Mouse (Mus musculus): ENCODE data around the gene Tial1.
A peak's percentile ranks its signal among the peaks of the same experiment; 100 is the strongest.

The Tial1 gene

DNA sequence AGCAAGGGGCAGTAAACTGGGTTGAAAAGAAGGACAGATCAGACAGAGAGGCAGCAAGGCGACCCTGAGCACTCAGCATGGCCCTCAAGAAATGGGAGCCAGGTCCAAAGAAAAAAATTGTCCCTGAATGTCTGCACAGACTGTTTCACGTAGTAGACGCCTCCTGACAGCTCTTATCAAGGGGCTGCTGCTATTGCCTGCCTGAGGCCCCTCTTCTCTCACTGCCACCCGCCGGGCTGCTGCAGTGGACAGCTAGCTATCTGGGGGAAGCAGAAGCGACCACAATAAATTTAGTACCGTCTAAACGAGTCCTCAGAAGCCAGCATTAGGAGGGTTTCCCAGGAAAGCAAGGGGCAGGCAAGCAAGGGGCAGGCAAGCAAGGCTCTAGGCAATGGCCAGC is 47.1 kb downstream of the Tial1 start:
- DNase-seq = no peak

DNA sequence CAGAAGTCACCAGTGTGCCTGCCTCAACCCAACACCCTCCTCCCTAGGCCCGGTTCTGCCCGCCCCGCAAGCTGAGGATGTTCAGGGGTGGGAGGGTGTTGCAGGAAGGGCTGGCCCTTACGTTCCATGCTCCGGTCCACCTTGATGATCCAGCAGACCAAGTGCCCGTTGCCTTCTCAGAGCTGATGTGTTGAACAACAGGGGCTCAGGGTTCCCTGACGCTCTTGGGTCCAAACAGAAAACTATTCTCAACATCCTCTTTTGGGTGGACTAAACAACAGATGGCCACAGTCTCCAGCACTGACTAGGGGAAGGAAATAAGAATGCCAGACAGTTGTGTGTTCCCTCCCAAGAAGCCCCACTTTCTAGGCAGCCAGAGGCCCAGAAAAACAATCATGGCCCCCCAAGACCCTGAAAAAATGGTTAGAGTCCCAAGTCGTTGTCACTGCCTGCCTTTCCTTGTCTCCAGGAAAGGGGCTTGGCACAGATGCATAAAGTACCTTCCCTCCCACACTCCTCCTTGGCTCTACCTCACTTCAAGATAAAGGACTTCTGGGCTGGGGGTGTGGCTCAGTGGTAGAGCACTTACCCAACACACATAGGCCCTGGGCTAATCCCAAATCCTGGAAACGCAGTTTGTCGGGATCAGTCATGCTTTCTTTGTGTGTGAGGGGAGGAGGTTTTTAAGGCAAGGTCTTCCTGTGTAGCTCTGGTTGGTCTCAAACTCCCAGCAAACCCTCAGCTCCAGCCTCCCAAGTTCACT is 49.3 kb downstream of the Tial1 start:
- peak; percentile 53 for DNase-seq

DNA sequence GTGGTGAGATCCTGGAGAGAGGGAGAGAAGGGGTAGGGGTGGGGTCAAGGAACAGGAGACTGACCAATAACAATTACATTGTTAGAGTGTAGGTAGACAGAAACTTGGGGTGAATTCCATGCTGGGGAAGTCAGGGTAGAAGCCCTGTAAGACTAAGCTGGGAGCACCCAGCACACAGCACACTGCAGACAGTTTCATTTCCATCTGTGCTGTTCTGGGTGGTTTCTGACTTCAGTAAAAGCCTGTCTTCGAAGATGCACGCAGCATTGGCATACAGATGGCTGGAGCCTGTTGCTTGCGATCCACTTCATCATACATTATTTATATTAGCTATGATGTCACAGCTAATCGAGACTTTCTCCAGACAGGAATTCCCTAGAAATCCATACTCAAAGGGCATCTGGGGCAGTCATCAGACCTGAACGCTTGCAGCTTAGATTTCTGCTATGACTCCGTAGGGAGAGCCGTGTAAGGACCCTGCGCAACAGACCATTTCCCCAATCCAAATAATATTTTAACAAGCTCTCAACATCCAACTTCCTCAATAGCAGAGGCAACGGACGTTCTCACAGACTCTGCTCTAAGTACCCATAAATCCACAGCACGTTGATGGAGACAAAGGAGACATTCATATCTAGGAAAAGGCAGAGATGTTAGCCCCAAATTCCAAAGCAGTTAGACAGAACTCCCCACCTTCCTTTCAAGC is 50.7 kb downstream of the Tial1 start:
- DNase-seq = no peak

- peak; percentile 63 for DNase-seq
Measured at GRCm38 (mm10) chr7:128408265-128408664, 53.3 kb downstream of the Tial1 start.

DNA sequence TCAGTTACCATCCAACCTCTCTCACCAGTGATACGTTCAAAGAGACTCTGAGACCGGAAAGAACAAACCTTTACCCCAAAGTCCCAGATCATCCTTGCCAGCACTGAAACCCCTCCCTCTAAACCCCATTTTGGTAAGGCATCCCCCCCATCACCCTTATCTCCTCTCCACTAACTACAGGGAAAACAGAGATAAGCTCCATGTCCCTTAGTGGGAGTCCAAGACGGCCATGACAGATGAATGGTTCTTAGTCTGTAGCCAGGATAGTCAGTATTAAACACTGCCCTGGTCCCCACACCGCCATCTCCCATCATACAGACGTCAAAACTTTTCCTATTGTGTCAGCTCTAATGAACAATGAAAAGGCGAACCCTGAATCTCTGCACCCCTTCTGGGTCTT is 57.5 kb downstream of the Tial1 start:
- DNase-seq = peak; percentile 5

GRCm38 (mm10) chr7:128403586-128403985 is 57.9 kb downstream of the Tial1 start:
- DNase-seq = no peak

GRCm38 (mm10) chr7:128403128-128403527 is 58.4 kb downstream of the Tial1 start:
- no peak for DNase-seq

GRCm38 (mm10) chr7:128402577-128402976 is 58.9 kb downstream of the Tial1 start:
- no peak for DNase-seq

- peak; percentile 72 for DNase-seq
Measured at GRCm38 (mm10) chr7:128398664-128399063, 62.9 kb downstream of the Tial1 start.

GRCm38 (mm10) chr7:128397066-128397465 is 64.5 kb downstream of the Tial1 start:
- no peak for DNase-seq

- no peak for DNase-seq
Measured at GRCm38 (mm10) chr7:128393756-128394155, 67.8 kb downstream of the Tial1 start.

DNA sequence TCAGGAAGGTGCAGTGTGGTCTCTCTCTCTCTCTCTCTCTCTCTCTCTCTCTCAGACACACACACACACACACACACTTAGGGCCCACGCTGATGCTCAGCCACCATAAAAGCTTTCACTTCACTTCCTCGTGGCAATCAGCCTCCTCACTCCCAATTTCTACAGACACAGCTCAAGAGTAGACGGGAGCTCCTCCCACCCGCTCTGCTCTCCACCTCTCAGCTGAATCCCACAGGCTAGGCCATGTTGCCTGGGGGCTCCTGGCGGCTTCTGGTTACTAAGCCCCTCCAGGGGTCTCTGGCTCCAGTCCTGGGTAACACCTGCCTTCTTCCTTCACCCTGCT is 68.6 kb downstream of the Tial1 start:
- peak; percentile 66 for DNase-seq

- peak; percentile 82 for DNase-seq
Measured at GRCm38 (mm10) chr7:128392071-128392971, 69.2 kb downstream of the Tial1 start.

- peak; percentile 69 for DNase-seq
Measured at GRCm38 (mm10) chr7:128391267-128392057, 70.1 kb downstream of the Tial1 start.
